Mouse (Mus musculus) urinary bladder, postnatal 10 days (tissue): Measurements from ENCODE around the gene AC192777.2.
"Not testable (repeated sequence)": the region's sequence is repeated elsewhere in the genome, so short reads cannot be mapped to it uniquely, and the experiment has no call there.

Source experiments
- DNase-seq: peaks from one replicate; pipeline ENCODE4 v3.0.0; 2022; ENCODE audit warnings: low spot score

AC192777.2 gene

DNA sequence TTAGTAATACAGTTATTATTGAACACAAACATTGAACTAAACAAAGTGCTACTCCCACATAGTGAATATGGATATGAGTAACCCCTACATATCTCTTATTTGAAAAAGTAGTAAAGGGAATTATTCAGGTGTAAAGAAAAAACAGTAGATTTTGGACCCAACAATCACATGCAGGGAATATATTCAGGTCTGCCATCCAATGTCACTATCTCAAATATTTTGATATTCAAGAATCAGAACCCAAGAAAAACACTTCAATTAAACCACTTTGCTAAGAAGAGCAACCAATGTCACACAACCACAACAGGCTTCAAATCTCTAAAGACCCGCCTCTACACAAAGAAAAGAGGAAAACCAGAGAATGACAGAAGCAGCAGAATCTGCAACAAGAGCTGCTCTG lies at the start of gene AC192777.2:
TSS of gene AC192777.2 (plus strand) at position 301 of the 400 bp plus-strand sequence.
- DNase-seq = not testable (repeated sequence)

- DNase-seq = not testable (repeated sequence)
Measured at GRCm38 (mm10) chr17:40116172-40116571, 20.9 kb downstream of the AC192777.2 start.

- not testable (repeated sequence) for DNase-seq
Measured at GRCm38 (mm10) chr17:40116877-40117276, 21.6 kb downstream of the AC192777.2 start.
